Mouse (Mus musculus) lung, embryonic 15.5 days (tissue): Measurements from ENCODE around the gene Ubap1l. TPM values are rescaled to one million over a fixed set of nuclear protein-coding genes. Genes with fewer than 3 reads are reported as not detected.

Experiments
- ATAC-seq: fragments of 200-750 bp; cut with Nextera tagmentation; 2 replicates; pipeline ENCODE4 v1.8.0; 2017; ENCODE audit warnings: moderate number of reproducible peaks, borderline replicate concordance; ENCODE audit not compliant: low FRiP score, low TSS enrichment; ENCODE audit errors: extremely low read depth
- H3K27ac ChIP-seq: fragments of 300-500 bp; sonication (generic); 2 replicates; pipeline ENCODE4 v1.5.1; 2015; ENCODE audit warnings: moderate library complexity, mild to moderate bottlenecking, inconsistent platforms
- H3K27me3 ChIP-seq: fragments of 300-500 bp; sonication (generic); 2 replicates; pipeline ENCODE4 v1.6.1; 2015; ENCODE audit warnings: inconsistent platforms
- H3K36me3 ChIP-seq: fragments of 300-500 bp; sonication (generic); 2 replicates; pipeline ENCODE4 v1.6.1; 2015; ENCODE audit warnings: inconsistent platforms
- H3K4me1 ChIP-seq: fragments of 300-500 bp; sonication (generic); 2 replicates; pipeline ENCODE4 v1.6.1; 2015; ENCODE audit warnings: inconsistent platforms
- H3K4me2 ChIP-seq: fragments of 300-500 bp; sonication (generic); 2 replicates; pipeline ENCODE4 v1.6.1; 2015; ENCODE audit warnings: inconsistent platforms, mild to moderate bottlenecking, moderate library complexity
- H3K4me3 ChIP-seq: fragments of 300-500 bp; sonication (generic); 2 replicates; pipeline ENCODE4 v1.5.1; 2015; ENCODE audit warnings: mild to moderate bottlenecking, inconsistent platforms
- H3K9ac ChIP-seq: fragments of 300-500 bp; sonication (generic); 2 replicates; pipeline ENCODE4 v1.6.1; 2015; ENCODE audit warnings: inconsistent platforms
- H3K9me3 ChIP-seq: fragments of 300-500 bp; sonication (generic); 2 replicates; pipeline ENCODE4 v1.6.1; 2016; ENCODE audit warnings: inconsistent platforms
- WGBS: fragments of 180-500 bp; shearing (Covaris S2); methylation state at CpG from one replicate; pipeline ENCODE4 v1.1.7; 2015; 5-methylcytosine and 5-hydroxymethylcytosine counted together
- polyA plus RNA-seq: library from polyadenylated mRNA; unstranded; fragments of >200 nt; fragmentation: Nextera tagmentation; extraction: Ambion mirVana; gene quantifications from 2 replicates; pipeline ENCODE4 v1.2.1, GENCODE M21; 2015

Gene Ubap1l
- polyA plus RNA-seq, 1 experiment from 2014 or later: 0.14 TPM

GRCm38 (mm10) chr9:65346476-65347111, 14.2 kb upstream of the Ubap1l start:
- Histone ChIP-seq H3K36me3 (no peaks in the 10 kb centered on the region), H3K9ac (peak overlapping the region; percentile 98), H3K4me3 (peak overlapping the region; percentile 95), H3K9me3 (no peaks in the 10 kb centered on the region), H3K27me3 (no peaks in the 10 kb centered on the region), H3K27ac (peak overlapping the region; percentile 97), H3K4me1 (peaks cover 15% of the 10 kb centered on the region), H3K4me2 (peak overlapping the region; percentile 77)
- under 1% methylated on average over 72 of the region's 77 CpGs for WGBS
- peak; percentile 80 for ATAC-seq

- peaks cover 15% of the 10 kb centered on the region for H3K4me1 ChIP-seq
- H3K9ac ChIP-seq: peak overlapping the region; percentile 98
- H3K9me3 ChIP-seq: no peaks in the 10 kb centered on the region
- no peaks in the 10 kb centered on the region for H3K36me3 ChIP-seq
- peak overlapping the region; percentile 97 for H3K27ac ChIP-seq
- no peaks in the 10 kb centered on the region for H3K27me3 ChIP-seq
- no peak for ATAC-seq
- peak overlapping the region; percentile 77 for H3K4me2 ChIP-seq
- H3K4me3 ChIP-seq: peak overlapping the region; percentile 95
- WGBS: 37% methylated on average over 8 of the region's 8 CpGs
Observed at GRCm38 (mm10) chr9:65347112-65347850, 13.6 kb upstream of the Ubap1l start.

GRCm38 (mm10) chr9:65353251-65353650, 7.6 kb upstream of the Ubap1l start:
- Histone ChIP-seq H3K27me3 (no peaks in the 10 kb centered on the region), H3K9ac (no peak overlapping the region), H3K4me3 (no peak overlapping the region), H3K9me3 (no peaks in the 10 kb centered on the region), H3K4me1 (peaks cover 1% of the 10 kb centered on the region; the same call in 1 of the 2 replicates), H3K27ac (no peak overlapping the region), H3K36me3 (peaks cover 29% of the 10 kb centered on the region), H3K4me2 (no peak overlapping the region)
- ATAC-seq: no peak
- 81% methylated on average over 5 of the region's 5 CpGs for WGBS

- H3K36me3 ChIP-seq: peaks cover 55% of the 10 kb centered on the region
- 88% methylated on average over 7 of the region's 7 CpGs for WGBS
- H3K9ac ChIP-seq: no peak overlapping the region
- H3K4me1 ChIP-seq: no peaks in the 10 kb centered on the region
- H3K27ac ChIP-seq: no peak overlapping the region
- H3K27me3 ChIP-seq: no peaks in the 10 kb centered on the region
- no peak overlapping the region for H3K4me3 ChIP-seq
- no peaks in the 10 kb centered on the region for H3K9me3 ChIP-seq
- H3K4me2 ChIP-seq: no peak overlapping the region
- no peak for ATAC-seq
Observed at GRCm38 (mm10) chr9:65356561-65356960, 4.3 kb upstream of the Ubap1l start.

GRCm38 (mm10) chr9:65356971-65357370, 3.9 kb upstream of the Ubap1l start:
- Histone ChIP-seq H3K4me1 (no peaks in the 10 kb centered on the region), H3K4me3 (no peak overlapping the region), H3K27ac (no peak overlapping the region), H3K9me3 (no peaks in the 10 kb centered on the region), H3K9ac (no peak overlapping the region), H3K36me3 (peaks cover 55% of the 10 kb centered on the region), H3K4me2 (no peak overlapping the region), H3K27me3 (no peaks in the 10 kb centered on the region)
- no peak for ATAC-seq
- WGBS: 94% methylated on average over 2 of the region's 2 CpGs

- Histone ChIP-seq H3K36me3 (peaks cover 58% of the 10 kb centered on the region), H3K9ac (no peak overlapping the region), H3K4me3 (no peak overlapping the region), H3K27ac (no peak overlapping the region), H3K4me2 (no peak overlapping the region), H3K27me3 (no peaks in the 10 kb centered on the region), H3K9me3 (no peaks in the 10 kb centered on the region), H3K4me1 (no peaks in the 10 kb centered on the region)
- 67% methylated on average over 1 of the region's 1 CpGs for WGBS
- no peak for ATAC-seq
Observed at GRCm38 (mm10) chr9:65358956-65359480, 1.8 kb upstream of the Ubap1l start.

- Histone ChIP-seq H3K9me3 (no peaks in the 10 kb centered on the region), H3K4me3 (no peak overlapping the region), H3K27ac (no peak overlapping the region), H3K4me1 (no peaks in the 10 kb centered on the region), H3K27me3 (no peaks in the 10 kb centered on the region), H3K36me3 (peaks cover 26% of the 10 kb centered on the region), H3K4me2 (no peak overlapping the region), H3K9ac (no peak overlapping the region)
- 23% methylated on average over 9 of the region's 9 CpGs for WGBS
- no peak for ATAC-seq
Observed at GRCm38 (mm10) chr9:65363684-65364083, 2.8 kb downstream of the Ubap1l start.

GRCm38 (mm10) chr9:65365721-65366120, 4.9 kb downstream of the Ubap1l start:
- Histone ChIP-seq H3K27ac (no peak overlapping the region), H3K4me2 (no peak overlapping the region), H3K4me3 (no peak overlapping the region), H3K4me1 (no peaks in the 10 kb centered on the region), H3K9ac (no peak overlapping the region), H3K9me3 (no peaks in the 10 kb centered on the region), H3K27me3 (no peaks in the 10 kb centered on the region), H3K36me3 (peaks cover 9% of the 10 kb centered on the region; the same call in 1 of the 2 replicates)
- ATAC-seq: no peak
- WGBS: 80% methylated on average over 7 of the region's 7 CpGs

GRCm38 (mm10) chr9:65371756-65372155, 10.9 kb downstream of the Ubap1l start:
- no peaks in the 10 kb centered on the region for H3K9me3 ChIP-seq
- H3K9ac ChIP-seq: no peak overlapping the region
- H3K27ac ChIP-seq: no peak overlapping the region
- no peak for ATAC-seq
- no peaks in the 10 kb centered on the region for H3K27me3 ChIP-seq
- H3K4me3 ChIP-seq: no peak overlapping the region
- H3K4me1 ChIP-seq: 0 out of 2 replicates have a peak, but pooled peaks cover 11% of the 10 kb centered on the region
- 78% methylated on average over 24 of the region's 24 CpGs for WGBS
- H3K4me2 ChIP-seq: no peak overlapping the region
- no peaks in the 10 kb centered on the region for H3K36me3 ChIP-seq

- Histone ChIP-seq H3K9ac (no peak overlapping the region), H3K27ac (no peak overlapping the region), H3K27me3 (no peaks in the 10 kb centered on the region), H3K4me3 (no peak overlapping the region), H3K9me3 (no peaks in the 10 kb centered on the region), H3K4me1 (0 out of 2 replicates have a peak, but pooled peaks cover 11% of the 10 kb centered on the region), H3K4me2 (no peak overlapping the region), H3K36me3 (no peaks in the 10 kb centered on the region)
- ATAC-seq: no peak
- 58% methylated on average over 4 of the region's 4 CpGs for WGBS
Observed at GRCm38 (mm10) chr9:65372449-65372848, 11.6 kb downstream of the Ubap1l start.

GRCm38 (mm10) chr9:65374468-65375162, 13.8 kb downstream of the Ubap1l start:
- Histone ChIP-seq H3K36me3 (no peaks in the 10 kb centered on the region), H3K27me3 (no peaks in the 10 kb centered on the region), H3K9me3 (no peaks in the 10 kb centered on the region), H3K4me2 (no peak overlapping the region), H3K4me3 (no peak overlapping the region), H3K27ac (peak overlapping the region; percentile 80), H3K4me1 (0 out of 2 replicates have a peak, but pooled peaks cover 11% of the 10 kb centered on the region), H3K9ac (no peak overlapping the region)
- ATAC-seq: no peak
- WGBS: 74% methylated on average over 5 of the region's 5 CpGs
